Mouse (Mus musculus) embryonic facial prominence, embryonic 14.5 days (tissue): ENCODE measurements around the gene Rhbg. TPM values are rescaled to one million over a fixed set of nuclear protein-coding genes. Genes with fewer than 3 reads are reported as not detected.

Experiments
- ATAC-seq: fragments of 200-750 bp; cut with Nextera tagmentation; 2 replicates; pipeline ENCODE4 v1.8.0; 2017; ENCODE audit warnings: low read depth, moderate number of reproducible peaks, moderate TSS enrichment
- DNase-seq: peaks from one replicate; pipeline ENCODE4 v3.0.0-alpha.2; 2015; ENCODE audit warnings: low spot score
- H3K27ac ChIP-seq: fragments of 300-500 bp; sonication (generic); replicated peaks from 2 replicates; pipeline ENCODE4 v1.5.1; 2014; ENCODE audit warnings: low read depth, mild to moderate bottlenecking, low read length, moderate library complexity
- H3K27me3 ChIP-seq: fragments of 300-500 bp; sonication (generic); replicated peaks from 2 replicates; pipeline ENCODE4 v1.6.1; 2014; ENCODE audit warnings: low read length; ENCODE audit not compliant: control insufficient read depth, insufficient read depth
- H3K36me3 ChIP-seq: fragments of 300-500 bp; sonication (generic); 2 replicates; pipeline ENCODE4 v1.6.1; 2014; ENCODE audit warnings: low read length, mixed read lengths; ENCODE audit not compliant: control insufficient read depth, insufficient read depth
- H3K4me1 ChIP-seq: fragments of 300-500 bp; sonication (generic); 2 replicates; pipeline ENCODE4 v1.6.1; 2014; ENCODE audit warnings: antibody characterized with exemption, low read length; ENCODE audit not compliant: control insufficient read depth, insufficient read depth
- H3K4me2 ChIP-seq: fragments of 300-500 bp; sonication (generic); 2 replicates; pipeline ENCODE4 v1.6.1; 2014; ENCODE audit warnings: low read depth, mild to moderate bottlenecking, low read length, moderate library complexity, mixed read lengths
- H3K4me3 ChIP-seq: fragments of 300-500 bp; sonication (generic); 2 replicates; pipeline ENCODE4 v1.5.1; 2014; ENCODE audit warnings: low read depth, mild to moderate bottlenecking, low read length
- H3K9ac ChIP-seq: fragments of 300-500 bp; sonication (generic); 2 replicates; pipeline ENCODE4 v1.6.1; 2014; ENCODE audit warnings: low read depth, mild to moderate bottlenecking, low read length, moderate library complexity, mixed read lengths
- H3K9me3 ChIP-seq: fragments of 300-500 bp; sonication (generic); 2 replicates; pipeline ENCODE4 v1.6.1; 2016; ENCODE audit warnings: low read length; ENCODE audit not compliant: control insufficient read depth
- WGBS: fragments of 180-500 bp; shearing (Covaris S2); extraction: QIAGEN DNeasy Blood & Tissue Kit; methylation state at CpG from one replicate; pipeline ENCODE4 v1.1.7; 2014; 5-methylcytosine and 5-hydroxymethylcytosine counted together
- polyA plus RNA-seq: library from polyadenylated mRNA; unstranded; fragments of >200 nt; fragmentation: Nextera tagmentation; extraction: Ambion mirVana; gene quantifications from 2 replicates; pipeline ENCODE4 v1.2.1, GENCODE M21; 2014

The Rhbg gene
- polyA plus RNA-seq, 1 experiment from 2014 or later, result 4.1 TPM

- no peak overlapping the region for H3K27ac ChIP-seq
- peaks cover 100% of the 10 kb centered on the region for H3K27me3 ChIP-seq
- no peaks in the 10 kb centered on the region for H3K36me3 ChIP-seq
- ATAC-seq, result peak; percentile 24; the same call in 1 of the 2 replicates
- no peak overlapping the region for H3K4me3 ChIP-seq
- H3K4me1 ChIP-seq, result peaks cover 3% of the 10 kb centered on the region; the same call in 1 of the 2 replicates
- no peaks in the 10 kb centered on the region for H3K9me3 ChIP-seq
- WGBS, result 7% methylated on average over 8 of the region's 8 CpGs
- DNase-seq, result no peak
- no peak overlapping the region for H3K4me2 ChIP-seq
- no peak overlapping the region for H3K9ac ChIP-seq
Observed at GRCm38 (mm10) chr3:88205563-88206491, 48.7 kb downstream of the Rhbg start.

GRCm38 (mm10) chr3:88205176-88205562 lies 49.3 kb downstream of the Rhbg start:
- H3K36me3 ChIP-seq, result no peaks in the 10 kb centered on the region
- H3K9me3 ChIP-seq, result no peaks in the 10 kb centered on the region
- no peak overlapping the region for H3K4me3 ChIP-seq
- WGBS, result 3% methylated on average over 4 of the region's 4 CpGs
- no peak for ATAC-seq
- no peak overlapping the region for H3K9ac ChIP-seq
- no peak for DNase-seq
- H3K4me1 ChIP-seq, result peaks cover 7% of the 10 kb centered on the region; the same call in 1 of the 2 replicates
- H3K27me3 ChIP-seq, result peaks cover 100% of the 10 kb centered on the region
- no peak overlapping the region for H3K27ac ChIP-seq
- no peak overlapping the region for H3K4me2 ChIP-seq

- H3K9ac ChIP-seq, result no peak overlapping the region
- no peaks in the 10 kb centered on the region for H3K9me3 ChIP-seq
- no peaks in the 10 kb centered on the region for H3K36me3 ChIP-seq
- ATAC-seq (no peak), DNase-seq (no peak)
- H3K27me3 ChIP-seq, result peaks cover 100% of the 10 kb centered on the region
- no peak overlapping the region for H3K4me2 ChIP-seq
- H3K27ac ChIP-seq, result no peak overlapping the region
- no peak overlapping the region for H3K4me3 ChIP-seq
- WGBS, result 24% methylated on average over 1 of the region's 1 CpGs
- H3K4me1 ChIP-seq, result peaks cover 7% of the 10 kb centered on the region; the same call in 1 of the 2 replicates
Observed at GRCm38 (mm10) chr3:88204751-88205150, 49.8 kb downstream of the Rhbg start.

- Histone ChIP-seq H3K4me2 (no peak overlapping the region), H3K9me3 (no peaks in the 10 kb centered on the region), H3K27me3 (peaks cover 100% of the 10 kb centered on the region), H3K27ac (no peak overlapping the region), H3K36me3 (no peaks in the 10 kb centered on the region), H3K4me1 (peaks cover 7% of the 10 kb centered on the region; the same call in 1 of the 2 replicates), H3K9ac (no peak overlapping the region), H3K4me3 (no peak overlapping the region)
- no peak for DNase-seq
- no peak for ATAC-seq
- 5% methylated on average over 6 of the region's 7 CpGs for WGBS
Observed at GRCm38 (mm10) chr3:88203999-88204700, 50.4 kb downstream of the Rhbg start.

DNA sequence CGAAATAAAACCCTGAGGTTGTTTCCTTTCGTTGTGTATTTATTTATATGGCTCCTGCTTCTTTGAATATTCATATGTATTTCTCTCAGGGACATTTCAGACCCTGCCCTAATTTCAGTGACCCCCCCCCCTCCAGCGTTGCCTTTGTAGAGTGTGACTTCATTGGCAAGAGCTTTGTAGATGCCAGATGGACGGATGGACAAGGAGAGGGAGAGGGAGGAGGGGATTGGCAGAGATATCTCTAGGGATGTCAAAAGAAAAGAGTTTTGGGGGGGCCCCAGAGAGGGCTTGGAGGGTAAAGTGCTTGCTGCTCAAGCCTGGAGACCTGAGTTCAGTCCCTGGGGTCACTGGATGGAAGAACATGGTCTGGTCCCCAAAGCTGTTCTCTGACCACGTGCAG lies 51.1 kb downstream of the Rhbg start:
- peaks cover 7% of the 10 kb centered on the region; the same call in 1 of the 2 replicates for H3K4me1 ChIP-seq
- H3K9me3 ChIP-seq, result no peaks in the 10 kb centered on the region
- ATAC-seq (no peak), DNase-seq (no peak)
- peaks cover 100% of the 10 kb centered on the region for H3K27me3 ChIP-seq
- no peak overlapping the region for H3K4me2 ChIP-seq
- no peak overlapping the region for H3K27ac ChIP-seq
- WGBS, result 6% methylated on average over 5 of the region's 5 CpGs
- no peak overlapping the region for H3K9ac ChIP-seq
- H3K4me3 ChIP-seq, result no peak overlapping the region
- H3K36me3 ChIP-seq, result no peaks in the 10 kb centered on the region

GRCm38 (mm10) chr3:88202986-88203385 lies 51.5 kb downstream of the Rhbg start:
- Histone ChIP-seq H3K9me3 (no peaks in the 10 kb centered on the region), H3K4me2 (no peak overlapping the region), H3K27me3 (peaks cover 100% of the 10 kb centered on the region), H3K4me1 (peaks cover 7% of the 10 kb centered on the region; the same call in 1 of the 2 replicates), H3K36me3 (no peaks in the 10 kb centered on the region), H3K27ac (no peak overlapping the region), H3K9ac (no peak overlapping the region), H3K4me3 (no peak overlapping the region)
- DNase-seq (no peak), ATAC-seq (no peak)
- 7% methylated on average over 6 of the region's 6 CpGs for WGBS

DNA sequence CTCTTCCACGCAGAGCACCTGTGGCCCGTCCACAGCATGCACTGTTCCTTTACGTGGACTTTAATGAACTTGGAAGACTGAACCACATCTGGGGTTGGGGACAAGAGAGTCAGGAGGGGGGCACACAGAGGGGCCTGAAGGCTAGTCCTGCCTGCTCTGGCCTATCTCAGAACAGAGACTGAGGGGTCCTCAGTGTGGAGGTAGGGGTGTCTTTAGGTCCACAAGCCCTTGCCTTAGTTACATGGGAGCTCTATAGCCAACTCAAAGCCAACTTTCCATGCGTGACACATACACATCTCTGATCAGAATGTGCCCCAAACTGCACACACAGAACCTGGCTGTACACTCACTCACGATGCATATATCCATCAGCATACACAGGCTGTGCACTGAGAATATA lies 52.9 kb downstream of the Rhbg start:
- no peak for DNase-seq
- no peaks in the 10 kb centered on the region for H3K36me3 ChIP-seq
- H3K9ac ChIP-seq, result no peak overlapping the region
- no peak overlapping the region for H3K4me2 ChIP-seq
- no peak overlapping the region for H3K4me3 ChIP-seq
- 13% methylated on average over 5 of the region's 5 CpGs for WGBS
- no peak for ATAC-seq
- H3K27ac ChIP-seq, result no peak overlapping the region
- H3K4me1 ChIP-seq, result peaks cover 7% of the 10 kb centered on the region; the same call in 1 of the 2 replicates
- H3K9me3 ChIP-seq, result no peaks in the 10 kb centered on the region
- peaks cover 100% of the 10 kb centered on the region for H3K27me3 ChIP-seq

DNA sequence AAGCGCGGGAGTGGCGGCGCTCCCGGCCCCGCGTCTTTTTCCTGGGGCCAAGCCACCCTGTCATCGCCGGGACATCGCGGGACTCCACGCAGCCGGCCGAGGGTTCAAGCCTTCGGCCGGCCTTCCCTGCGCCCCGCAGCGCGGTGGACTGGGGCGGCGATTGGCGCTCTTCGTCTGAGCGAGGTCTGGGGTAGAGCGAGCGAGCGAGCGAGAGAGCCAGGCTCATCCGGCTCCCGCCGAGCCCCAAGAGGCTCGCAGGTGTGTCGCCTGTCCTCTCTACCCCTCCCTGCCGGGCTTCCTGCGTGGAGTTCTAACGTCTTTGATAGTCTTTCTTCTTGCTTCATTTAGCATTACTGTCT lies 53.6 kb downstream of the Rhbg start:
- WGBS, result 1% methylated on average over 27 of the region's 37 CpGs
- Histone ChIP-seq H3K4me2 (peak overlapping the region; percentile 50), H3K36me3 (no peaks in the 10 kb centered on the region), H3K4me3 (peak overlapping the region; percentile 32), H3K9ac (peak overlapping the region; percentile 46), H3K27ac (no peak overlapping the region), H3K4me1 (peaks cover 7% of the 10 kb centered on the region; the same call in 1 of the 2 replicates), H3K27me3 (peaks cover 99% of the 10 kb centered on the region), H3K9me3 (no peaks in the 10 kb centered on the region)
- no peak for DNase-seq
- no peak for ATAC-seq
